ENCODE assay signal across 16 mouse cellular contexts in the genomic region with DNA sequence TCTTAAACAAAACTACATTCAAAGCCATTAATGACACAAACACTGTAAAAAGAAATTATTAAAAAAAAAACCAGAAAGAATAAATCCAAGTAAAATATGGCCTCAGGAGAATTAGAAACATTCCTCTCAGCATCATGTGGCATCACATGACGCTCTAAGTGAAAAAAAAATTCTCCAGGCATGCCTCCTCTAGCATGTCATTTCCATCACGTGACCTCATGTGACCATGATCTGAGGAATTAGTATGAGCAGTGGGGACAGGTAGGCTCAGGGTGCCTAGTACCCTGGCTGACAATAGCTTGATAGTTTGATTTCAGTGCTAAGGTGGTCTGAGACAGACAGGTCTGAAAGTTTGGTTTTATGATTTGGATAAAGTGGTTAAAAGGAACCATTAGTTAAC.
"Had no signal": no experiment of that assay in that cellular context is flagged by ENCODE, and none has a peak within 500 bp of the region (broad histone marks: within the 10 kb centered on the region; RNA-seq: fewer than 3 reads in every experiment).

No protein-coding gene starts in this region.

- H3K9me3 ChIP-seq: neural tube, embryonic 13.5 days; neural tube, embryonic 15.5 days; stomach, embryonic 15.5 days had no signal

- H3K9ac ChIP-seq: neural tube, embryonic 13.5 days; neural tube, embryonic 15.5 days; stomach, embryonic 15.5 days had no signal

- H3K27me3 ChIP-seq: neural tube, embryonic 13.5 days; neural tube, embryonic 15.5 days; stomach, embryonic 15.5 days had no signal

- H3K36me3 ChIP-seq: neural tube, embryonic 13.5 days; neural tube, embryonic 15.5 days; stomach, embryonic 15.5 days had no signal

- H3K4me2 ChIP-seq: neural tube, embryonic 13.5 days; neural tube, embryonic 15.5 days; stomach, embryonic 15.5 days had no signal

- DNase-seq: retina, postnatal 1 day; right cerebral cortex, adult 18-20 months; right cerebral cortex, postnatal 14 days; right cerebral cortex, postnatal 25 days; right cerebral cortex, postnatal 4 days; spleen, adult 18-20 months; thymus, adult 18-20 months; thymus, adult 2 months; thymus, postnatal 14 days; thymus, postnatal 25 days; thymus, postnatal 36 days; thymus, postnatal 4 days had no signal

- H3K4me1 ChIP-seq: neural tube, embryonic 13.5 days; neural tube, embryonic 15.5 days; stomach, embryonic 15.5 days had no signal

- H3K27ac ChIP-seq: neural tube, embryonic 13.5 days; neural tube, embryonic 15.5 days; stomach, embryonic 15.5 days; stomach, postnatal 0 days had no signal

- H3K4me3 ChIP-seq: neural tube, embryonic 13.5 days; neural tube, embryonic 15.5 days; stomach, embryonic 15.5 days had no signal
